Mouse (Mus musculus) ES-Bruce4 (cell line): ENCODE measurements around the gene Zfp1. TPM values are rescaled to one million over a fixed set of nuclear protein-coding genes. Genes with fewer than 3 reads are reported as not detected.

Experiments used
- H3K27ac ChIP-seq: 2 replicates; pipeline ENCODE4 v1.5.1; 2012; ENCODE audit warnings: low read length, inconsistent platforms; ENCODE audit not compliant: insufficient read depth
- H3K27me3 ChIP-seq: 2 replicates; pipeline ENCODE4 v1.6.1; 2012; ENCODE audit warnings: mild to moderate bottlenecking, low read length, inconsistent platforms; ENCODE audit not compliant: control insufficient read depth, poor library complexity, insufficient read depth, severe bottlenecking
- H3K36me3 ChIP-seq: 2 replicates; pipeline ENCODE4 v1.6.1; 2012; ENCODE audit warnings: inconsistent platforms, mild to moderate bottlenecking, low read length, moderate library complexity; ENCODE audit not compliant: control insufficient read depth, poor library complexity, insufficient read depth, severe bottlenecking
- H3K4me1 ChIP-seq: one replicate; pipeline ENCODE4 v1.8.1; 2011; ENCODE audit warnings: low read length; ENCODE audit not compliant: control insufficient read depth, insufficient read depth
- H3K4me3 ChIP-seq: 2 replicates; pipeline ENCODE4 v1.5.1; 2011; ENCODE audit warnings: low read depth, mild to moderate bottlenecking, low read length
- H3K9ac ChIP-seq: 2 replicates; pipeline ENCODE4 v1.6.1; 2012; ENCODE audit warnings: low read depth, mild to moderate bottlenecking, inconsistent platforms; ENCODE audit not compliant: poor library complexity, severe bottlenecking
- H3K9me3 ChIP-seq: replicated peaks from 2 replicates; pipeline ENCODE4 v1.6.1; 2012; ENCODE audit warnings: mild to moderate bottlenecking, low read length, inconsistent platforms; ENCODE audit not compliant: control insufficient read depth, poor library complexity, insufficient read depth, severe bottlenecking
- CTCF ChIP-seq: IDR thresholded peaks from one replicate; pipeline ENCODE4 v1.8.1; 2011; ENCODE audit warnings: low read depth, low read length
- EP300 ChIP-seq: IDR thresholded peaks from 2 replicates; pipeline ENCODE4 v1.6.1; 2011; ENCODE audit warnings: low read depth, low read length; ENCODE audit not compliant: insufficient read depth
- POLR2A ChIP-seq: IDR thresholded peaks from one replicate; pipeline ENCODE4 v1.8.1; 2011; ENCODE audit warnings: low read length; ENCODE audit not compliant: insufficient read depth
- polyA plus RNA-seq: library from polyadenylated mRNA; stranded (reverse); fragments of >200 nt; gene quantifications from 2 replicates; pipeline ENCODE4 v1.2.4, GENCODE M21; 2011; ENCODE audit warnings: low read depth; ENCODE audit not compliant: missing spikeins, insufficient read depth, insufficient read length

Gene Zfp1
- polyA plus RNA-seq, 1 experiment, result 22.3 TPM

DNA sequence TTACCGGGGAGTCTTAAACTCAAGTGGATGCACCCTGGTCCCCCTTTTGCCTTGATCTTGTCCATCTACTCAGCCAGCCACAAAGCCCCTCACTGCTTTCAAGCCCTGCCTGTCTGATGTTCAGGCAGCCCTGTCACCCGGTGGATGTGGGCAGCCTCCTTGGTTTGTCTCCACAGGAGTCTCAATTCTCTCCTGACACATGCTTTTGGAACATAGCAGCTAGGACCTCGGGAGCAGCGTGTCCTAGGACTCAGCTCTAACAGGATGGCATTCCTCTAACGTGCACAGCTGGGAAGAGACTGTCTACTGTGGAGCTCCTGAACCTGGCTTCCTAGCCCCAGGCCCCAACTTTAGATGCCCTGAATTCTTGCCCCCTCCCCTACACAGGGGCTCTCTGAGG is 62.5 kb downstream of the Zfp1 start:
- Histone ChIP-seq H3K4me1 (peaks cover 7% of the 10 kb centered on the region), H3K4me3 (no peak overlapping the region), H3K27me3 (no peaks in the 10 kb centered on the region), H3K9me3 (no peaks in the 10 kb centered on the region), H3K9ac (no peak overlapping the region), H3K36me3 (peaks cover 7% of the 10 kb centered on the region), H3K27ac (no peak overlapping the region)
- no peak for TF ChIP-seq POLR2A
- TF ChIP-seq EP300, result no peak
- TF ChIP-seq CTCF, result no peak

DNA sequence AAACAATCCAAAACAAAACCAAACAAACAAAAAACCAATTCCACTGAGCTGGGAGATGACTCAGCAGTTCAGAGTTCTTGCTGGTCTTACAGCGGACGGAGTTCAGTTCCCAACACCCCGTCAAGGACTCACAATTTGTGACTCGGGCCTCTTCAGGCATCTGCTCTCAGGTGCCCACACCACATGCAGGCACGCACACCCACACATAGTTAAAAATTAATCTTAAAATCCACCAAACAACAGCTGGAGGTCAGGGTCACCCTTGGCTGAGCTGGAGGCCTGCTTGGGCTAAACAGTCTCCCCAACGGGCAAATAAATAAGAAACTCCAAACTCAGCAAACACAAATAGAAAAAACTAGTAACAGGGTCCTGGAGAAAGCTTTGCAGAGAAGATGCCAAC is 65.1 kb downstream of the Zfp1 start:
- Histone ChIP-seq H3K9ac (no peak overlapping the region), H3K36me3 (peaks cover 19% of the 10 kb centered on the region), H3K9me3 (no peaks in the 10 kb centered on the region), H3K4me1 (peaks cover 7% of the 10 kb centered on the region), H3K4me3 (no peak overlapping the region), H3K27ac (no peak overlapping the region), H3K27me3 (no peaks in the 10 kb centered on the region)
- TF ChIP-seq EP300 (no peak), POLR2A (no peak)

DNA sequence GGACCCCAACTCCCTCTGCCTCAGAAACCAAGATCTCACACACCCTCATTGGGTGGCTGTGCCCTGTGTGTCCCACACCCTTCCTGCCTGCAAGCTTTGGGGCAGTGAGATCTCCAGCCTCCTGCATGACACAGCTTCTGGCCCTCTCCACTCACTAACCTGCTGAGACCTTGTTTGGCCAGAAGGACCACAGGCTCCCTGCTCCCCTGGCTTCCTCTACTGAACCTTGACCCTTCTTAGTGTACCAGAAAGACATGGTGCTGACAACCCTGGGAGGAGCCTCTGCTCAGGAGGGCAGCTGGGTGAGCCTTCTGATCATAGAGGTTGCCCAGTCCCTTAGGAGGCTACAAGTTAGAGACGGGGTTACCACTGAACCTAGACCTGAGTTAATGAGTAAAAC is 66.0 kb downstream of the Zfp1 start:
- Histone ChIP-seq H3K9ac (no peak overlapping the region), H3K36me3 (peaks cover 22% of the 10 kb centered on the region), H3K4me1 (peaks cover 7% of the 10 kb centered on the region), H3K27ac (no peak overlapping the region), H3K27me3 (no peaks in the 10 kb centered on the region), H3K9me3 (no peaks in the 10 kb centered on the region), H3K4me3 (no peak overlapping the region)
- TF ChIP-seq POLR2A (no peak), EP300 (no peak), CTCF (no peak)

DNA sequence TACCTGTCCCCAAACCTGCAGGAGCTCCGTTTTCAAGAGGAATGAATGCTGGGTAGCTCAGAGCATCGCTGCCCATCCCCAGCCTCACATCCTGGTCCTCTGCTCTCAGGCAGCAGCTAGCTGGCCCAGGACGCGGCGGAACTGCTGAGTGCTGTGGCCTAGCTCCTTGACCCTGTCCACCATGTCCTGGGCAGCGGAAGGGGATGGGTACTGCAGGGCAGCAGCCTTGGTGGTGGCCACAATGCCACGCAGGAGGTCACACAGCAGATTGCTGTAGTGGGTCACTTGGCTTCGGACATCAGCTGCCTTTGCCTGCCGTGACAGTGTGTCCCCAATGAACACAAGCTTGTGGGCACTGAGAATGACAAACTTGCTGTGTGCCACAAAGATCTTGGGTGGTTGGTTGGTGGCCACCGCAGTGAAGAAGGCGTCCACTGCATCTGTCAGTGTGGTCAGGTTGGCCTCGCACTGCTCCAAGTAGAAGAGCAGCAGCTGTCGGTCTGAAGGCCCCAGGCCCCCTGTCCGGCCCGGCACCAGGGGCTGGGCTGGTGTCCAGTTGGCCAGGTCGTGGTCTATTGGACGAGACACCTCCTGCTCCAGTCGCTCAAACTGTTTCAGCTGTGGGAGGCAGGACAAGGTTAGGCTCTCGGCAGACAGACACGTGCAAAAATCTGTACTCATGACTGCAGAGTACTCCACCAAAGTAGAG is 67.7 kb downstream of the Zfp1 start:
- no peak overlapping the region for H3K4me3 ChIP-seq
- no peak for TF ChIP-seq EP300
- no peak for TF ChIP-seq CTCF
- no peak for TF ChIP-seq POLR2A
- no peaks in the 10 kb centered on the region for H3K4me1 ChIP-seq
- no peaks in the 10 kb centered on the region for H3K9me3 ChIP-seq
- no peak overlapping the region for H3K27ac ChIP-seq
- no peak overlapping the region for H3K9ac ChIP-seq
- H3K27me3 ChIP-seq, result no peaks in the 10 kb centered on the region
- H3K36me3 ChIP-seq, result peaks cover 34% of the 10 kb centered on the region

DNA sequence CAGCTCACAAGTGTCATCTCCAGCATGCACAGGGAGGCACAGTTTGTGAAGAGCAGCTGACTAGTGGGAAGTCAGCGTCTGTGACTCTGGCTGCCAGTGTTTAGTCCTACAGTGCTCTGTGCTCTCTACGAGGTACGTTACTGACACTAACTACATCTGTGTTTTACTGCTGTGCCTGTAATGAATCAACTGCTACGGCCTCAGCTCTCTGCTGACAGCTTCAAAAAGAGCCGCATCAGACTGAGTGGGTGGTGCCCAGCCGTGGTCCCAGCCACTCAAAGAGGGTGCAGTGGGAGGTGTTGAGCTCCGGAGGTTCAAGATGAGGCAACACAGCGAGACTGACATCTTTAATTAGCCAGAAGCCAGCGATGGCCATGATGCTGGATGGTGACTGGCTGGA is 68.9 kb downstream of the Zfp1 start:
- TF ChIP-seq POLR2A (no peak), EP300 (no peak), CTCF (no peak)
- no peak overlapping the region for H3K9ac ChIP-seq
- H3K4me3 ChIP-seq, result no peak overlapping the region
- H3K27ac ChIP-seq, result no peak overlapping the region
- peaks cover 2% of the 10 kb centered on the region for H3K4me1 ChIP-seq
- H3K27me3 ChIP-seq, result no peaks in the 10 kb centered on the region
- no peaks in the 10 kb centered on the region for H3K9me3 ChIP-seq
- H3K36me3 ChIP-seq, result peaks cover 34% of the 10 kb centered on the region

DNA sequence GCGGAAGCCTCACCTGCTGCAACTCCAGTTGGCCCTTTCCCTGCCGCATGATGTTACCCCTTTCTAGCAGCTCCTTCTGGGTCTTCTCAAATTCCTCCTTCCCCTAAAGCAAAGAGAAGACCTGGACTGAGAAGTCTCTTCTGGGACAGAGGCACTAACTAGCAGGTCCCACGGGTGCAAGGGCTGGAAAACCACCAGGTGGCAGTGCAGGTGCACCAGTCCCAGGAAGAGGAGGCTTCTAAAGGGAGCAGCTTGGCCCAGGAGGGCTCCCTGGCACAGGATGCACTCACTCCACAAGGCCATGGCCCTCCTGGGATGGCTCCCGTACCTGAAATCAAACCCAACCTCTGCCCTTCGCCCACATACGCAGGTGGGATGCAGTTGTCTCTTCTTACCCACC is 69.4 kb downstream of the Zfp1 start:
- Histone ChIP-seq H3K27ac (no peak overlapping the region), H3K9me3 (no peaks in the 10 kb centered on the region), H3K4me1 (peaks cover 4% of the 10 kb centered on the region), H3K27me3 (no peaks in the 10 kb centered on the region), H3K36me3 (peaks cover 34% of the 10 kb centered on the region), H3K4me3 (no peak overlapping the region), H3K9ac (no peak overlapping the region)
- TF ChIP-seq EP300 (no peak), CTCF (peak; percentile 88), POLR2A (no peak)
